Mouse (Mus musculus): ENCODE data around the gene Sytl1. TPM values are rescaled to one million over a fixed set of nuclear protein-coding genes. Genes with fewer than 3 reads are reported as not detected.
A peak's percentile ranks its signal among the peaks of the same experiment; 100 is the strongest.

Sytl1 gene
- total and polyA plus RNA-seq, 2 experiments from 2014 or later: 0.79 to 3.6 TPM

DNA sequence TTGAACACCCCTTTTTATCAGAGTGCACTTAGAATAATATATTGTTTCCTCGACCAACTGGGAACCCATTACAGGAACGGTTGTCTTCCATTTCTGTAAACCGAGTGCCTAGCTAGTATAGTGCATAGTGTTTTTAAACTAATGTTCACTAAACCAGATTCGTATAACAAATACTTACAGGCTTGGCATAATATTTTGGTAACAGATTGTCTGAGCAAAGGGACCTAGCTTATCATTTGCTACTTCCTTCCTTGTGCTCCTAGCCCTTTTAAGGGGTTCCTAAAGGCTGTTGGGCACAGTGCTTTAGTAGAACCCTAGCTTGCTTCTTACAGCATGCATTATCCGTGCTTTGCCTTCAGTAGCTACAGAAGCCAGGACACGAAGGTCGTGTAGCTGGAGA lies 18.6 kb upstream of the Sytl1 start:
- 19% methylated on average over 7 of the region's 7 CpGs for WGBS
- Histone ChIP-seq H3K9me3 (replicated peaks; ENCODE audit: control insufficient read depth, low read length) (no peaks in the 10 kb centered on the region), H3K27ac (ENCODE audit: low read depth) (peak overlapping the region; percentile 69; the same call in 1 of the 2 replicates), H3K4me3 (ENCODE audit: low read depth, low read length) (no peak overlapping the region), H3K4me1 (ENCODE audit: control insufficient read depth, insufficient read depth) (0 out of 2 replicates have a peak, but pooled peaks cover 11% of the 10 kb centered on the region), H3K36me3 (replicated peaks; ENCODE audit: control insufficient read depth, insufficient read depth, low read length) (no peaks in the 10 kb centered on the region), H3K4me2 (ENCODE audit: low read depth, low read length) (no peak overlapping the region), H3K27me3 (ENCODE audit: control insufficient read depth, insufficient read depth, low read length) (no peaks in the 10 kb centered on the region), H3K9ac (replicated peaks; ENCODE audit: low read depth, low read length) (no peak overlapping the region)
- ATAC-seq (ENCODE audit: insufficient read depth, low read depth) (no peak), DNase-seq (ENCODE audit: low spot score) (no peak)
- no peak for TF ChIP-seq CTCF (IDR thresholded peaks at IDR 0.05; ENCODE audit: low read depth)
- no peak for TF ChIP-seq EP300 (IDR thresholded peaks at IDR 0.05; ENCODE audit: low read depth)

DNA sequence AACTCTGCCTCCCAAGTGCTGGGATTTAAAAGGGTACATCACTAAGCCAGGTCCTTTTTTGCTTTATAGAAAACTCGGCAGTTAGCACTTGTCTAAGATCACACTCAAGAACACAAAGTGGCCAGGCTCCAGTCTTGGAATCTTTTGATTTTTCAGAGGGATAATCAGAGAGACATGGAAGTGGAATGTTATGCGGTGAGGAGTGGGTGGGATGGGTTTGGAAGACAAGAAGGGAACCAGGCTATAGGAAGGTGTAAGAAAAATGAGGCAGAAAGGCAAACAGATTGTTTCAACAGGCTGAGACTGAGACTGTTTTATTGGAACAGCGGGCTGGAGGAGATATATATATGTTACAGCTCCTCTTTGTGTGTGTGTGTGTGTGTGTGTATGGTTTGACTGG lies 15.6 kb upstream of the Sytl1 start:
- 78% methylated on average over 3 of the region's 3 CpGs for whole genome bisulfite sequencing
- no peak for DNase-seq (ENCODE audit: low spot score)
- Histone ChIP-seq H3K27ac (ENCODE audit: low read depth) (peak overlapping the region; percentile 92; the same call in 1 of the 2 replicates), H3K4me2 (ENCODE audit: low read depth, low read length) (peak overlapping the region; percentile 96; the same call in 1 of the 2 replicates), H3K9ac (replicated peaks; ENCODE audit: low read depth, low read length) (no peak overlapping the region), H3K4me1 (ENCODE audit: control insufficient read depth, insufficient read depth) (0 out of 2 replicates have a peak, but pooled peaks cover 13% of the 10 kb centered on the region), H3K36me3 (replicated peaks; ENCODE audit: control insufficient read depth, insufficient read depth, low read length) (no peaks in the 10 kb centered on the region), H3K9me3 (replicated peaks; ENCODE audit: control insufficient read depth, low read length) (no peaks in the 10 kb centered on the region), H3K4me3 (ENCODE audit: low read depth, low read length) (peak overlapping the region; percentile 80; the same call in 1 of the 2 replicates), H3K27me3 (ENCODE audit: control insufficient read depth, insufficient read depth, low read length) (no peaks in the 10 kb centered on the region)
- no peak for TF ChIP-seq CTCF (IDR thresholded peaks at IDR 0.05; ENCODE audit: low read depth)
- TF ChIP-seq EP300 (IDR thresholded peaks at IDR 0.05; ENCODE audit: low read depth): no peak
- no peak for ATAC-seq (ENCODE audit: insufficient read depth, low read depth)

DNA sequence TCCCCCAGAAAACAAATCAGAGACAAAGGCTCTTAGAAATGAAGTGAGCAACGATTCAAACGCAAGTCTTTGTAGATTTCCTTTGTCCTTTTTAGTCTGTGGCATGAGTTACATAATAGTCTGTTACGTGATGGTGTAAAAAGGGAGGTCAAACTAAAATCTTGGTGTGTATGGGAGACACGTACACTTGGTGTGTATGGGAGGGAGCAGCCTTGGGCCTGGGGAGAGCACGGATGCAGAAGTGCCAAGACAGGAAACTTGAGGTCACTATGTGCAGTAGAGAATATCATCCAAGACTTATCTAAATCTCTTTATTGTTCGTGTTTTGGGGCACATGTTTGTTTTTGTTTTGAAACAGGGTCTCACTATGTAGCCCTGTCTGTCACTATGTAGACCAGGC lies 15.2 kb upstream of the Sytl1 start:
- no peak for DNase-seq (ENCODE audit: low spot score)
- WGBS: 25% methylated on average over 6 of the region's 6 CpGs
- Histone ChIP-seq H3K27ac (ENCODE audit: low read depth) (peak overlapping the region; percentile 92), H3K4me2 (ENCODE audit: low read depth, low read length) (peak overlapping the region; percentile 96), H3K36me3 (replicated peaks; ENCODE audit: control insufficient read depth, insufficient read depth, low read length) (no peaks in the 10 kb centered on the region), H3K27me3 (ENCODE audit: control insufficient read depth, insufficient read depth, low read length) (no peaks in the 10 kb centered on the region), H3K4me3 (ENCODE audit: low read depth, low read length) (peak overlapping the region; percentile 80), H3K9me3 (replicated peaks; ENCODE audit: control insufficient read depth, low read length) (no peaks in the 10 kb centered on the region), H3K9ac (replicated peaks; ENCODE audit: low read depth, low read length) (peak overlapping the region; percentile 76; the same call in 1 of the 2 replicates), H3K4me1 (ENCODE audit: control insufficient read depth, insufficient read depth) (0 out of 2 replicates have a peak, but pooled peaks cover 13% of the 10 kb centered on the region)
- TF ChIP-seq EP300 (IDR thresholded peaks at IDR 0.05; ENCODE audit: low read depth) (no peak), CTCF (IDR thresholded peaks at IDR 0.05; ENCODE audit: low read depth) (no peak)
- ATAC-seq (ENCODE audit: insufficient read depth, low read depth): no peak

DNA sequence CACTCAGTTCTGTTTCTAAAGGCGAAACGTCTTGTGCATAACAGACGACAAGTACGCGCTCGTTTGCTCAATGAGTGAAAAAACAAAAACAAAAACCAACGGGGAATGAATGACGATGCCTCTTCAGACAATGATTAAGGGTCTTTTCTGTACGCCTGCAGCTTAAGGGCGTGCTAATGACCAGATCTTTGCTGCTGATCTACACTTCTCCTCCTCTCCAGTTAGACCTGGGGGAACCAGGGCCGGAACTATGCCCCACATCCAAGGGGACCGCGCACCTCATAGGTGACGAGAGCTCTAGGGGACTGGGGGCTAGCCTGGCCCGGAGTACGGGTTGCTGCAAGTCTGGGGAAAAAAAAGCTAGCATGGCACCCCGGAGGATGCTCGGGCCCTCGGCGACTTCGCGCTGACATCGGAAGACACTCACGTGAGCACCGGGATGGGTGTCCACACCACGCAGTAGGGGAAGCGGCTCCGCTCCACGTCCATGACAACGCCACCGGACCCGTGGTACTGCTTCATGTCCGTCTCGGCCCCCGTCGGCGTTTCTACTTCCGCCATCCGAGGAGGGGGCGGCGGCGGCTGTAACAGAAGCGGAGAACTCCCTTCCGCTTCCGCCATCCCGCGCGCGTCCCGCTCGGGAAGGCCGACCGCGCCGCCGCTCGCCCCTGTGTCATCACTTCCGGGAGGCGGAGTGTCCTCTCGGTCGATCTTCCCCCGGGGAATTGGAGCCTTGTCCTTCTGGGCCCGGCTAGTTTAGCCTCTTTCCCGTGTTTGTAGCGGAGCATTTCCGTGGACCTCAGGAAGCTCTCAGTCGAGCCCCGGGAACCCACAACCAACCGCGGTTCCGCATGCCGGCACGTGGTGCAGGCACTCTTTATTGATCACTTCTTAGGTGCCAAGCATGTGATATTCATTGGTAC lies 14.5 kb upstream of the Sytl1 start, which contains the start of gene Tmem222:
Gene Tmem222 (minus strand): TSS at position 689 of the 923 bp plus-strand sequence.
- peak; percentile 95 for ATAC-seq (ENCODE audit: insufficient read depth, low read depth)

DNA sequence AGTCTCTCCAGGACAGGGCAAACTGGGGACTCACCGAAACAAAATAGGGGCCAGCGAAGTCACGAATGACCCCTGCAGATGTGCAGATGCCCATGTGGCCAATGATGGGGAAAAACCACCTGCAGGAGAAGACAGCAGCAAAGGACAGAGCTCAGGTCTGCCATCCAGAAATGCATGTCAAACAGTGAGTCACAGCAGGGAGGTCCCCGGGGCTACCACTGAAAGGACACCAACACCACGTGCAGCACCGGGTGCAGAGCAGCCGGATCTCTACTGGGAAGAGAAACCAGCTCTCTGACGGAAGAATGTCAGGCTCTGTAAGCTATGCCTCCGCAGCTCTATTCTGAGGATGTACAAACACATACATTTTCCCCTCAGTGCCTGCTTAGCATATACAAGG lies 8.0 kb upstream of the Sytl1 start:
- DNase-seq (ENCODE audit: low spot score) (no peak), ATAC-seq (ENCODE audit: insufficient read depth, low read depth) (no peak)
- WGBS: 90% methylated on average over 9 of the region's 9 CpGs
- TF ChIP-seq CTCF (IDR thresholded peaks at IDR 0.05; ENCODE audit: low read depth) (no peak), EP300 (IDR thresholded peaks at IDR 0.05; ENCODE audit: low read depth) (no peak)
- H3K4me3 ChIP-seq (ENCODE audit: low read depth, low read length): no peak overlapping the region
- H3K4me2 ChIP-seq (ENCODE audit: low read depth, low read length): no peak overlapping the region
- H3K9me3 ChIP-seq (replicated peaks; ENCODE audit: control insufficient read depth, low read length): no peaks in the 10 kb centered on the region
- no peak overlapping the region for H3K27ac ChIP-seq (ENCODE audit: low read depth)
- H3K27me3 ChIP-seq (ENCODE audit: control insufficient read depth, insufficient read depth, low read length): no peaks in the 10 kb centered on the region
- H3K4me1 ChIP-seq (ENCODE audit: control insufficient read depth, insufficient read depth): no peaks in the 10 kb centered on the region
- peaks cover 36% of the 10 kb centered on the region for H3K36me3 ChIP-seq (replicated peaks; ENCODE audit: control insufficient read depth, insufficient read depth, low read length)
- no peak overlapping the region for H3K9ac ChIP-seq (replicated peaks; ENCODE audit: low read depth, low read length)

More for the DNA sequence above, 14.5 kb upstream of the Sytl1 start, which contains the start of gene Tmem222:
- under 1% methylated on average over 73 of the region's 73 CpGs for WGBS
- Histone ChIP-seq H3K36me3 (replicated peaks; ENCODE audit: control insufficient read depth, insufficient read depth, low read length) (no peaks in the 10 kb centered on the region), H3K27me3 (ENCODE audit: control insufficient read depth, insufficient read depth, low read length) (no peaks in the 10 kb centered on the region), H3K4me2 (ENCODE audit: low read depth, low read length) (peak within 1 kb of the TSS; percentile 96), H3K9ac (replicated peaks; ENCODE audit: low read depth, low read length) (peak within 1 kb of the TSS; percentile 76), H3K4me3 (ENCODE audit: low read depth, low read length) (peak within 1 kb of the TSS; percentile 80), H3K27ac (ENCODE audit: low read depth) (peak within 1 kb of the TSS; percentile 92), H3K9me3 (replicated peaks; ENCODE audit: control insufficient read depth, low read length) (no peaks in the 10 kb centered on the region), H3K4me1 (ENCODE audit: control insufficient read depth, insufficient read depth) (0 out of 2 replicates have a peak, but pooled peaks cover 11% of the 10 kb centered on the region)
- DNase-seq (ENCODE audit: low spot score): peak; percentile 93
- no peak for TF ChIP-seq CTCF (IDR thresholded peaks at IDR 0.05; ENCODE audit: low read depth)
- TF ChIP-seq EP300 (IDR thresholded peaks at IDR 0.05; ENCODE audit: low read depth): peak; percentile 84; the same call in 1 of the 2 replicates

Data from heart, postnatal 0 days (tissue).